Mouse (Mus musculus): Measurements from ENCODE around the gene Cntrob. TPM values are rescaled to one million over a fixed set of nuclear protein-coding genes. Genes with fewer than 3 reads are reported as not detected.

Cntrob gene
- total RNA-seq (2021), result 10 to 100 TPM; 19.2 to 27.1 TPM
- long read RNA-seq, experiment 1, transcript Cntrob-201 (19 exons, 3,861 nt), result major isoform, 6 of 22 reads
- long read RNA-seq, experiment 1, partial matches to known transcripts, result 3 of 22 reads
- long read RNA-seq, experiment 1, other reads (novel, unspliced or antisense), result 11 of 22 reads
- long read RNA-seq, experiment 2, transcript Cntrob-201 (19 exons, 3,861 nt), result major isoform, 5 of 19 reads
- long read RNA-seq, experiment 2, partial matches to known transcripts, result 2 of 19 reads
- long read RNA-seq, experiment 2, other reads (novel, unspliced or antisense), result 12 of 19 reads

DNA sequence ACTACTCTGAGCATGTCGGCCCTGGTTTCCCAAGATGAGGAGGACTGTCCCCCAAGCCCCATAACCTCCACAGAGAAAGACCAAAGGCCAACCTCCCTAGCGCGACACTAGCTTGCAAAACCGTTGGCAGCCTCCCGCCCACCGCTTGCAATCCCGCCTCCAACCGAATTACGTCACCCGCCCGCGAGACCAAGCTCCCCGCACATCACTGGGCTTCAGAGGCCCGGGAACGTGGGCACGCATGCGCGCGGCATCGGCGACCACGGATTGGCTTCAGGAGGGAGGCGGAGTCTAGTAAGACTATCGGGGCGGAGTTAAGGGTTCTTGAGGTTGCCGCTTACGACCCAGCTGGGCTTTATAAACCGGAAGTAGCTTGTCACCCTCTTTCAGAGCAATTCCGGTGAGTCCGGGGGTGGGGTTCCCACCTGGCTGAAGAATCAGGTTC lies at the start of gene Cntrob, which contains the start of gene Trappc1:
Gene Cntrob, minus strand, starts transcription at position 109 of the 445 bp plus-strand sequence.
Gene Trappc1, plus strand, starts transcription at position 314 of the 445 bp plus-strand sequence.
- intact Hi-C loops (cut with DNase I), result loop anchor here (2.0 kb wide), 2 partner anchors 43 to 55 kb away; no protein-coding TSS in a partner anchor
- TF ChIP-seq CTCF (IDR thresholded peaks at IDR 0.05), result no peak

DNA sequence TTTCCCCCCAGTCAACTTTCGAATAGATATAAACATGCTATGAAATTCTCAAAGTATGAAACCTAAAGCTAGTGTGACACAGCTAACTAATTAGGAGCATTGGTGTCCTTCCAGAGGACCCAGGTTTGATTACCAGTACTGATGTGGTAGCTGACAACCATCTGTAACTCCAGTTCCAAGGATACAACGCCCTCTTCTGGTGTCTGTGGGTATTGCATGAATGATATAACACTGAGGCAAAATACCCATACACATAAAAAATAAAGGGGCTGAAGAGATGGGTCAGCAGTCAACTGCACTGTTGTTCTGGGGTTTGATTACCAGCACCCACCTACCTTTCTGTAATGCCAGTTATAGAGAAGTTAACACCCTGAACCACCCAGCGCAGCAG lies 49.2 kb upstream of the Cntrob start:
- Histone ChIP-seq H3K4me3 (no peak overlapping the region), H3K27ac (no peak overlapping the region; the same call in 1 of the 2 replicates)
- intact Hi-C loops (cut with DNase I), result no loop called here
- DNase-seq (ENCODE audit: extremely low spot score in 1 of 2, low spot score in 2 of 2), result no peak
- TF ChIP-seq CTCF (IDR thresholded peaks at IDR 0.05), result peak; percentile 54

More for the DNA sequence above, at the start of gene Cntrob, which contains the start of gene Trappc1:
- peak; percentile 98 for DNase-seq (ENCODE audit: extremely low spot score in 1 of 2, low spot score in 2 of 2)
- Histone ChIP-seq H3K27ac (peak within 1 kb of the TSS; percentile 93), H3K4me3 (peak within 1 kb of the TSS; percentile 84)

DNA sequence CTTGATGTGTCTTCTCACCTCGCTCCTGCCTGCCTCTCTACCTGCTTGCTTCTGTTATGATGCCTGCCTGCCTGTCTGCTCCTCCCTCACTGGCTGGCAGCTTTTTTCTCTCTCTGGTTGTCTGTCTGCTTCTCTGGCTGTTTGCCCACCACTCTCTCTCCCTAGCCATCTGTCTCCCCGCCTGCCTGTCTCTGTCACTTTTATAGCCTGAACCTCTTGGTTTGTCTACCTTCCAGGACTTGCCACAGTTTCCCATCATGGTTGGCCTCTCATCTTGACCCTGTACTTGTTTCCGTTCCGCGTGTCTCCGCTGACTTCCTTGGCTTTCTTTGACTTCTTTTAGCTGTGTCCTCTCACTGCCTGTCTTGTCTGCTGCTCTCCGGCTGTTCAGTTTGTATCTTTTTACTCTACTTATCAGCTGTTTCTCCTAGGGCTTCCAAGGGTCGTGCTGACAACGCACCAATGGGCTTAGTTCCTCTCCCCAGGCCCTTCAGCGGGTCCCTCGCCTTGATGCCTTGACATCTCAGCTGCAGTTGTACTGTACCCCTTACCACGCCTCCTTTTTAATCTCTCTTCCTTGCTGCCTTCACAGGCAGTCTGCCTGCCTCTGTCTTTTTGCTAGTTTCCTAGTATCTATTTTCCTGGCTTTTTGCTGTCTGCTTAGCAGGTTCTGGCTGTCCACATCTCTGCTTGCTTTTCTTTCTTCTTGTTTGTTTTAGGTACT lies 48.6 kb upstream of the Cntrob start:
- no peak for TF ChIP-seq CTCF (IDR thresholded peaks at IDR 0.05)
- Histone ChIP-seq H3K27ac (peak overlapping the region; percentile 48), H3K4me3 (no peak overlapping the region)
- intact Hi-C loops (cut with DNase I), result no loop called here
- peak; percentile 44 to 62 for DNase-seq (ENCODE audit: extremely low spot score in 1 of 2, low spot score in 2 of 2)

DNA sequence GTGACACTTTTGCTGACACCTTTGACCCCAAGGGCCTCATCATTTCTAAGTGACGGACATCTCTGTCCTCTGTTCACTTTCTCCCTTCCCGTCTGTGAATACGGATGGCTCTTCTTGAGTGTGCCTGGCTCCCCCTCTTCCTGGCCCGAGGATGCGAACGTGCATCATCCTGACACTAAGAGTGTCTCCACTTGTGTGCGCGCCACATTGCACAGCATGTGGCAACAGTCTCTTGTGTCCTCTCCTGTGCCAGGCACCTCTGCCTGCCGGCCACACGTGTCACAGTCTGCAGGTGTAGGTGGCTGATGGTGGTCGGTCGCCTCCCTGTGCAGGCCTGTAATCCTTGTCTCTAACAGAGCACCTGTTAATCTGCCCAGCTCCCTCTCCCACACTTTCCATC lies 48.0 kb upstream of the Cntrob start:
- TF ChIP-seq CTCF (IDR thresholded peaks at IDR 0.05), result no peak
- intact Hi-C loops (cut with DNase I), result no loop called here
- H3K4me3 ChIP-seq, result no peak overlapping the region
- peak in 1 of 2 experiments; percentile 24 for DNase-seq (ENCODE audit: extremely low spot score in 1 of 2, low spot score in 2 of 2)
- peak overlapping the region; percentile 25 for H3K27ac ChIP-seq

DNA sequence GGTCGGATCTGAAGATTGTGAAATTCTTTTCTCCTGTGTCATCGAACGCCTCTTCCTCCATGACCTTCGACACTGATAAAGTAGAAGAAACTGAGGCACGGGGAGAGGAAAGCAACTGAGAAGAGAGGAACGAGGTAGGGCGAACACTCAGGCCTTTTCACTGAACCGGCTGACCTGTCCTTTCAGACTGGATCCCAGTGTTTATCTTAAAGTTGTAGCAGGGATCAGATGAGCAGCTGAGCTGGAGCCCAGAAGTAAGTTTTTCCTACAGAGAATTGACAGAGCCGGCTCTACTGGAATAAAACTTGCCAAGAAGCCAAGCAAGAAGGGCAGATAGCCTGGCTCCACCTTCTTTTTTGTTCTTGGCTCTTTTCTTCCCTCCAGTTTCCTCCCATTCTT lies 47.2 kb upstream of the Cntrob start:
- Histone ChIP-seq H3K4me3 (no peak overlapping the region), H3K27ac (peak overlapping the region; percentile 25; the same call in 1 of the 2 replicates)
- TF ChIP-seq CTCF (IDR thresholded peaks at IDR 0.05), result no peak
- DNase-seq (ENCODE audit: extremely low spot score in 1 of 2, low spot score in 2 of 2), result no peak
- intact Hi-C loops (cut with DNase I), result no loop called here

DNA sequence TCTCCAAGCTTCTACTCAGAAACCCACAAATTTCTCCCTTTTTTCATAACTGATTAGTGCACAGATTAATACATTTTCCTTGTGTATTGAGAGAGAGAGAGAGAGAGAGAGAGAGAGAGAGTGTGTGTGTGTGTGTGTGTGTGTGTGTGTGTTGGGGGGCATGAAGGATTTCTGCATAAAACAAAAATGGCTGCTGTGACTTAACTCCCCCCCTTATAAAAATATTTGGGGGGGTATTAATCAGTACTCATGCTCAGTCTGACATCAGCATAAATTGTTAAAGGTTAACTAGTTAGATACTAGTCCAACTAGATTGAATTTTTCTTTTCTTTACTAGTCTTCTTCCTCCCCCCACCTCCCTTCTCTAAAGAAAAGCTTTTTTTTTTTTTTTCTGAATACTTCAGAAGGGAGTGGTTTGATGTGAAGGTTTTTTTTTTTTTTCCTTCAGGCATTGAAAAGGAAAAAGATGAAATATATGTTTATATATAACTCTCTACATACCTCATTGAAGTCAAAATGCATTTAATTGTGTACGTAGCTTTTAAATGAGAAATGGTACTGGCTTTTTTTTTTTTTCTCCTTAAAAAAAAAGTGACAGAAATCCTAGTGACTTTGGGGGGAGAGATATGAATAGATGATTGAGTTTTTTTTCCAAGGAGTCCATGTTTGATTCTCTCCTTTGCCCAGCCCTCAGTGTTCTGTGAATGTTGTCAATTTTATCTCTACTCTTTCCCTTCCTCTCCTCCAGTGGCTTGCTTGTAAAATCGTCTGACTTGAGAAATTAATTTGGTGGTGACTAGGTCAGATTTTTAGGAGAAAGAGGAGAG lies 46.6 kb upstream of the Cntrob start:
- peak overlapping the region; percentile 91 for H3K27ac ChIP-seq
- H3K4me3 ChIP-seq, result peak overlapping the region; percentile 39; the same call in 1 of the 2 replicates
- DNase-seq (ENCODE audit: extremely low spot score in 1 of 2, low spot score in 2 of 2), result no peak
- intact Hi-C loops (cut with DNase I), result no loop called here
- TF ChIP-seq CTCF (IDR thresholded peaks at IDR 0.05), result no peak

DNA sequence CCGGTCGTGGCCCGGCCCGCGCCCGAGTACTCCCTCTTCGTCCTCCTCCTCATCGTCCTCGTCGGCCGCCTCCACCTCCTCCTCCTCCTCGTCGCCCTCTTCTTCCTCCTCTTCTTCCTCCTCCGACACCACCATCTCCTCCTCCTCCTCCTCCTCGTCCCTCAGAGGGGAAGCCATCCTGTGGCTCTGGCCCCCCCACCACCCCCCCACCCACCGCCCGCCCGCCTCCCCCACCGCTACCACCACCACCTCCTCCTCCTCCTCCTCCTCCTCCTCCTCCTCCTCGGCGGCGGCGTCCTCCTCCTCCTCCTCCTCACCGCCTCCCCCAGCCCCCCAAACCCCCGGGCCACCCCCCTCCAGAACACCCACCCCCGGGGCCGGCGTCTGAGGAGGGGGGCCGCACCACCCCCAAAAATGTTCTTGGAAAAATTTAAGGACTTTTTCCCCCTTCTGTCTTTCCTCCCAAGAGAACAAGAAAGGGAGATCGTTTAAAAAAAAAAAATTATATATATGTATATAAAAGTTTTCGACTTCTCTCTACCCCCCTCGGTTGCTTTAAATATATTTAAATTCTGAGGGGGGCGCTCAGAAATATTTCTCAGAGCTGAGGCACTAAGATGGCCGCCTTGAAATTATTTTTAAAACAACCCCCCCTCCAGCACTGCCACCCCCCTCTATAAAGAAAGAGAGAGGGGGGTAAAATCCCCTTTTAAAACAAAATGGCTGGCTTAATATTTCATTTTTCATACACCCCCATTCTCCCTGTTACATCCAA lies 45.8 kb upstream of the Cntrob start, which contains the start of gene Chd3:
Gene Chd3, minus strand, starts transcription at position 192 of the 775 bp plus-strand sequence.
- intact Hi-C loops (cut with DNase I), result no loop called here
- peak within 1 kb of the TSS; percentile 91 for H3K27ac ChIP-seq
- TF ChIP-seq CTCF (IDR thresholded peaks at IDR 0.05), result no peak
- DNase-seq (ENCODE audit: extremely low spot score in 1 of 2, low spot score in 2 of 2), result no peak
- peak within 1 kb of the TSS; percentile 91 for H3K4me3 ChIP-seq

DNA sequence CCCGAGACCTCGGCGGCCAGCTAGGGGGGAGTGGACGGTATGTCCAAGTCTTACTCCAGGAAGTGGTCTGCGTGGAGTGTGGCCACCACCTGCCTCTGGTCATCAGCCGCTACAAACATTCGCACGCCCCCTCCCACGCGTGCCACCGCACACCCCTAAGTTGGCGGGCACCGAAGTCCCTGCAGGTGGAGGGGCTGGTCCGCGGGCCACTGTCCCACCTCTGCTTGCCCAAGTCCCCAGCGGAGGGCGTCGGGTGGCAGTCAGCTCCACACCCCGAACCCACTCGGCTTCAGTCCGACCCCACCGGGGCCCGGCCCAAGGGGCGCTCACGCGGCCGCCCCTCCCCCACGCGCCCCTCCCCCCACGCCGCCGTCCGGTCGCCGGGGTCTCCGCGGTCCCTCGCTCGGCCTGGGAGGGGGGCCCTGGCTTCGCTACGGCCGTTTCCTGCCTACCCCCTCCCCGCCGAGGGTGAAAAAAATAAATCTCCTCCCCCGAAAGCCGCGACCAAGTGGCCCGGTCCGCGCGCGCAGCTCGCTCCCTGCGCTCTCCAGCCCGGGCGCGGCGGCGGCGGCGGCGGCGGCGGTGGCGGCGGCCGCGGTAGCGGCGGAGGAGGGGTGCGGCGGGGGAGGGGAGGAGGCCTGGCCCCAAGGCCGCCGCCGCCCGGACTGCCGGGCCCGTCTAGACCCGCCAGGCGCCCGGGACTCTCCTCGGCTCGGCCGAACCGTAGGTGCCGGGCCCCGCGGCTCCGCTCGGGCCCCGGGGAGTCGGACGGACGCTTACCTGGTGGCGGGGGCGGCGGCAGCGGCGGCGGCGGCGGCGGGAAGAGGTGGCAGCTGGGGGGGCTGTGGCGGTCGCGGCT lies 45.0 kb upstream of the Cntrob start:
- DNase-seq (ENCODE audit: extremely low spot score in 1 of 2, low spot score in 2 of 2), result peak; percentile 37 to 47
- Histone ChIP-seq H3K4me3 (peak overlapping the region; percentile 91), H3K27ac (peak overlapping the region; percentile 91)
- intact Hi-C loops (cut with DNase I), result no loop called here
- TF ChIP-seq CTCF (IDR thresholded peaks at IDR 0.05), result no peak

DNA sequence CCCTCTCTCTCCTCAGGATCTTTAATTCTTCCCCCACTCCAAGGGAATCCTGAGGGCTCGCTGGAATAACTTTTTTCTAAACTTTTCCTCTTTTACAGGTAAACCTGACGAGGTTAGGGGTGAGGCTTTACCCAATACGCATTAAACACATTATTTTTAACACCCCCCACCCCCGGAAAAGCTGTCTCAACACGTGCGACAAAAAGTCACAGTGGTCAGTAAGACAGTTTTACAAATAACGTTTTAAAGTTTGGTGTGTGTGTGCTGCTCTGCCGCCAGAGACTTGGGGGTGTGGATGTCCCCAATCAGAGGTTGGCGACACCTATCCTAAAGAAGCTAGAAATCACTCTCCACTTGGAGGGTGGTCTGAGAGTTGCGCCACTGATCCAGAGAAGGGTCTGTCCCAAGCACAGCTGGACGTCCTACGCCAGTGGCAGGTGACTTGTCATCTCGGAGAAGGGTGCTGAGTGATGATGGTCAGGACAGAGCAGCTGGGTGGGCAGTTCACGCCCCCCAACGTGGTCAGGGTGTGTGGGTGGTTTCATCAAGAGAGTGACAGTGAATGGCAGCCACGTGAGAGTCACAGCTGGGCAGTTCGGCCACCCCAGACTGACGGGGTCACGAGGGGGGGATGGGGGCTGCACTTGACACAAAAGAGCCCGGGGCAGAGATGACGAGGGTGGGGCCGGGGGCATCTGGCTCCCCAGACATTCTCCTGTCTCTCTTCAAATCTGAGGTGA lies 44.2 kb upstream of the Cntrob start:
- DNase-seq (ENCODE audit: extremely low spot score in 1 of 2, low spot score in 2 of 2), result no peak
- intact Hi-C loops (cut with DNase I), result loop anchor here (2.0 kb wide), 1 partner anchor 45 kb away; the partner anchor contains the start of genes Cntrob and Trappc1
- TF ChIP-seq CTCF (IDR thresholded peaks at IDR 0.05), result no peak
- H3K4me3 ChIP-seq, result peak overlapping the region; percentile 91
- H3K27ac ChIP-seq, result peak overlapping the region; percentile 91
